Mouse (Mus musculus) hindbrain, postnatal 0 days (tissue): ENCODE measurements at regions not wholly inside any gene's neighbourhood (a gene's known extent, or its start where the extent isn't known, plus 50 kb on each side); places are given as distances from the start of the nearest gene placed in this dataset.

ENCODE experiments used
- ATAC-seq: fragments of 200-750 bp; cut with Nextera tagmentation; 2 replicates; pipeline ENCODE4 v1.8.0; 2017; ENCODE audit warnings: mild to moderate bottlenecking, moderate TSS enrichment, moderate library complexity
- DNase-seq: peaks from one replicate; pipeline ENCODE4 v3.0.0-alpha.2; 2015; ENCODE audit warnings: low spot score
- H3K27ac ChIP-seq: fragments of 300-500 bp; sonication (generic); 2 replicates; pipeline ENCODE4 v1.5.1; 2014; ENCODE audit warnings: mild to moderate bottlenecking
- H3K27me3 ChIP-seq: fragments of 300-500 bp; sonication (generic); 2 replicates; pipeline ENCODE4 v1.6.1; 2014; ENCODE audit warnings: low read length, mixed read lengths; ENCODE audit not compliant: insufficient read depth
- H3K36me3 ChIP-seq: fragments of 300-500 bp; sonication (generic); 2 replicates; pipeline ENCODE4 v1.6.1; 2014; ENCODE audit warnings: low read length, mixed read lengths; ENCODE audit not compliant: insufficient read depth
- H3K4me1 ChIP-seq: fragments of 300-500 bp; sonication (generic); 2 replicates; pipeline ENCODE4 v1.6.1; 2014; ENCODE audit warnings: antibody characterized with exemption, low read length, mixed read lengths; ENCODE audit not compliant: insufficient read depth
- H3K4me2 ChIP-seq: fragments of 300-500 bp; sonication (generic); 2 replicates; pipeline ENCODE4 v1.6.1; 2014; ENCODE audit warnings: low read depth, mild to moderate bottlenecking, low read length, moderate library complexity, mixed read lengths
- H3K4me3 ChIP-seq: fragments of 300-500 bp; sonication (generic); 2 replicates; pipeline ENCODE4 v1.5.1; 2014; ENCODE audit warnings: low read length
- H3K9ac ChIP-seq: fragments of 300-500 bp; sonication (generic); replicated peaks from 2 replicates; pipeline ENCODE4 v1.6.1; 2014; ENCODE audit warnings: mild to moderate bottlenecking, low read length, moderate library complexity, mixed read lengths
- H3K9me3 ChIP-seq: fragments of 300-500 bp; sonication (generic); 2 replicates; pipeline ENCODE4 v1.6.1; 2016; ENCODE audit warnings: low read length, mixed read lengths
- CTCF ChIP-seq: IDR thresholded peaks from 2 replicates; pipeline ENCODE4 v1.5.1; 2016; ENCODE audit warnings: antibody characterized with exemption, control low read depth, low read depth
- WGBS: fragments of 180-500 bp; shearing (Covaris S2); extraction: QIAGEN DNeasy Blood & Tissue Kit; methylation state at CpG from one replicate; pipeline ENCODE4 v1.1.7; 2014; 5-methylcytosine and 5-hydroxymethylcytosine counted together

DNA sequence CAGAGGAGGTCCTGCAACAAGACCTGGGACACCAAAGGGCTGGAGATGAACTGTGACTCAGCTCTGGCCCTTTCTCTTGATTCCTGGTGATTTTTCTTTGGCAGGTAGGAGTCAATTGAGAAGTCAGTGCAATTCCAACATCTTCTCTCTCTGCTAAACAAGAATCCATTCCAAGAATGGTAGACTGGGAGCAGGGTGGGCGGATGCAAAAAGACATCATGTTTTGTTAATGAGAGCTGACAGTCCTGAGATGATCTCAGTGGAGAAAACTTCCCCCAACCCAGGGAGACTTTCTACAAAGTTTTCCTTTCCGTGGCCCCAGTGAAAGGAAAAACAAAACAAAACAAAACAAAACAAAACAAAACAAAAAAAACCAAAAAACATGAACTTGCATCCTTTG lies 52.2 kb upstream of the Lmcd1 start:
- no peaks in the 10 kb centered on the region for H3K9me3 ChIP-seq
- no peaks in the 10 kb centered on the region for H3K36me3 ChIP-seq
- no peak overlapping the region for H3K4me3 ChIP-seq
- no peak for TF ChIP-seq CTCF
- H3K27me3 ChIP-seq, result no peaks in the 10 kb centered on the region
- no peaks in the 10 kb centered on the region for H3K4me1 ChIP-seq
- no peak overlapping the region for H3K4me2 ChIP-seq
- WGBS, result 88% methylated on average over 2 of the region's 2 CpGs
- H3K9ac ChIP-seq, result no peak overlapping the region
- no peak overlapping the region for H3K27ac ChIP-seq
- ATAC-seq (no peak), DNase-seq (no peak)

DNA sequence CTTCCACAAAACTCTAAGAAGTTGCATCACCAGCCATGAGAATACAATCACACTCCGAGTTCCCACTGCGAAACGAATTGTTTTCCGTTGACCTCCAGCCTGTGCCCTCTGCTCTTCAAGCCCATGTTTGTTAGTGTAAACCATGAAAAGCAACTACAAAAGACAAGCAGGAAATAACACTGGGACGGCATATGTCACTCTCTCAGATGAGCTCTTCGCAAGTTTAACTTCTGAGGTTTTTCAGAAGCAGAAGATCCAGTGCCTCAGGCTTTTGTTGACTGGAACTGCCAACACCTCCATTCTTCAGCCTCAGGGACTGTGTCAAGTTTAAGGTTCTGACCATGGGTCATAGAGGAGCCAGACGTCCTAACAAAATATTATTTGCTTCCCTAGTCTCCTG lies 50.2 kb upstream of the Lmcd1 start:
- Histone ChIP-seq H3K4me3 (no peak overlapping the region), H3K9me3 (no peaks in the 10 kb centered on the region), H3K27ac (no peak overlapping the region), H3K36me3 (no peaks in the 10 kb centered on the region), H3K9ac (no peak overlapping the region), H3K4me2 (no peak overlapping the region), H3K27me3 (no peaks in the 10 kb centered on the region), H3K4me1 (no peaks in the 10 kb centered on the region)
- ATAC-seq (no peak), DNase-seq (no peak)
- WGBS, result 71% methylated on average over 7 of the region's 7 CpGs
- TF ChIP-seq CTCF, result no peak
